Mouse (Mus musculus) lung, adult 2 months (tissue): ENCODE data around the gene Mlec.

Experiments used
- CTCF ChIP-seq: fragments of 200-500 bp; IDR thresholded peaks from 2 replicates; pipeline ENCODE4 v1.5.1; 2011; ENCODE audit warnings: mild to moderate bottlenecking, low read length, control low read depth; ENCODE audit not compliant: insufficient read depth
- POLR2A ChIP-seq: fragments of 200-500 bp; IDR thresholded peaks from 2 replicates; pipeline ENCODE4 v1.6.1; 2011; ENCODE audit warnings: low read depth, mild to moderate bottlenecking, control low read depth, low read length, borderline replicate concordance; ENCODE audit errors: extremely low read depth

GRCm38 (mm10) chr5:115166815-115167194 is 8.8 kb upstream of the Mlec start:
- TF ChIP-seq CTCF = no peak
- no peak for TF ChIP-seq POLR2A
